Mouse (Mus musculus) hindbrain, embryonic 12.5 days (tissue): ENCODE data around the gene Plcl1. TPM values are rescaled to one million over a fixed set of nuclear protein-coding genes. Genes with fewer than 3 reads are reported as not detected.

Experiments
- ATAC-seq: fragments of 200-750 bp; cut with Nextera tagmentation; 2 replicates; pipeline ENCODE4 v1.8.0; 2017; ENCODE audit warnings: moderate TSS enrichment; ENCODE audit not compliant: low FRiP score
- H3K27ac ChIP-seq: fragments of 300-500 bp; sonication (generic); 2 replicates; pipeline ENCODE4 v1.5.1; 2016; ENCODE audit warnings: mild to moderate bottlenecking
- H3K27me3 ChIP-seq: fragments of 300-500 bp; sonication (generic); 2 replicates; pipeline ENCODE4 v1.6.1; 2016; ENCODE audit warnings: mild to moderate bottlenecking
- H3K36me3 ChIP-seq: fragments of 300-500 bp; sonication (generic); 2 replicates; pipeline ENCODE4 v1.6.1; 2016; ENCODE audit warnings: mild to moderate bottlenecking
- H3K4me1 ChIP-seq: fragments of 300-500 bp; sonication (generic); 2 replicates; pipeline ENCODE4 v1.6.1; 2016
- H3K4me2 ChIP-seq: fragments of 300-500 bp; sonication (generic); replicated peaks from 2 replicates; pipeline ENCODE4 v1.6.1; 2016; ENCODE audit warnings: mild to moderate bottlenecking
- H3K4me3 ChIP-seq: fragments of 300-500 bp; sonication (generic); 2 replicates; pipeline ENCODE4 v1.5.1; 2016; ENCODE audit warnings: mild to moderate bottlenecking
- H3K9ac ChIP-seq: fragments of 300-500 bp; sonication (generic); 2 replicates; pipeline ENCODE4 v1.6.1; 2016; ENCODE audit warnings: mild to moderate bottlenecking, moderate library complexity
- H3K9me3 ChIP-seq: fragments of 300-500 bp; sonication (generic); replicated peaks from 2 replicates; pipeline ENCODE4 v1.6.1; 2016; ENCODE audit warnings: mild to moderate bottlenecking
- WGBS: fragments of 180-500 bp; shearing (Covaris S2); methylation state at CpG from one replicate; pipeline ENCODE4 v1.1.7; 2016; 5-methylcytosine and 5-hydroxymethylcytosine counted together
- polyA plus RNA-seq: library from polyadenylated mRNA; unstranded; fragments of >200 nt; fragmentation: Nextera tagmentation; extraction: Ambion mirVana; gene quantifications from 2 replicates; pipeline ENCODE4 v1.2.1, GENCODE M21; 2016

Gene Plcl1
- polyA plus RNA-seq, 1 experiment from 2014 or later, result 5.5 TPM

GRCm38 (mm10) chr1:55590047-55590446 is 184.3 kb downstream of the Plcl1 start:
- Histone ChIP-seq H3K36me3 (no peaks in the 10 kb centered on the region), H3K4me3 (no peak overlapping the region), H3K4me2 (no peak overlapping the region), H3K4me1 (no peaks in the 10 kb centered on the region), H3K27ac (no peak overlapping the region), H3K9ac (no peak overlapping the region), H3K9me3 (no peaks in the 10 kb centered on the region), H3K27me3 (no peaks in the 10 kb centered on the region)
- ATAC-seq, result no peak

GRCm38 (mm10) chr1:55600496-55600895 is 194.8 kb downstream of the Plcl1 start:
- Histone ChIP-seq H3K27ac (no peak overlapping the region), H3K4me1 (no peaks in the 10 kb centered on the region), H3K4me3 (no peak overlapping the region), H3K36me3 (no peaks in the 10 kb centered on the region), H3K9ac (no peak overlapping the region), H3K9me3 (no peaks in the 10 kb centered on the region), H3K27me3 (no peaks in the 10 kb centered on the region), H3K4me2 (no peak overlapping the region)
- no peak for ATAC-seq
- WGBS, result 83% methylated on average over 1 of the region's 1 CpGs

DNA sequence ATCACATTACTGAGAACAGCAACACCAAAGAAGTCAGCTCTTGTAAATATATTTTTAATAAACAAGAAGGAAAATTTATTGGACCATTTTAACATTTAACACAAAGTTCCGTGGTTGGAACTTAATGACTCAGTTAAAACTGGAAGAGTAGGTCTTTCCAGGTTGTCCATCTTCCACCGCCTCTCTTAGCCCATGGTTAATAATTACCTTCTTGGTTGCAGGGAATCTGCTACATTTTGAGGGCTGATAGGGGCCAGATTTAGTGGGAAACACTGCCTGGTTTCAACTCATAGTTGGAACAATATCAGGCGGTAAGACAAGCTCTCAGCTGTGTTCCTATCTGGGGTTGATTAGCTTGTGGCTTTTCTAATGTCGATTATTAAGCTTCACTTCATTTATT is 198.9 kb downstream of the Plcl1 start:
- H3K4me2 ChIP-seq, result no peak overlapping the region
- no peaks in the 10 kb centered on the region for H3K27me3 ChIP-seq
- no peak for ATAC-seq
- 90% methylated on average over 4 of the region's 4 CpGs for WGBS
- H3K9me3 ChIP-seq, result no peaks in the 10 kb centered on the region
- H3K36me3 ChIP-seq, result no peaks in the 10 kb centered on the region
- no peak overlapping the region for H3K9ac ChIP-seq
- H3K4me3 ChIP-seq, result no peak overlapping the region
- H3K4me1 ChIP-seq, result no peaks in the 10 kb centered on the region
- H3K27ac ChIP-seq, result no peak overlapping the region

DNA sequence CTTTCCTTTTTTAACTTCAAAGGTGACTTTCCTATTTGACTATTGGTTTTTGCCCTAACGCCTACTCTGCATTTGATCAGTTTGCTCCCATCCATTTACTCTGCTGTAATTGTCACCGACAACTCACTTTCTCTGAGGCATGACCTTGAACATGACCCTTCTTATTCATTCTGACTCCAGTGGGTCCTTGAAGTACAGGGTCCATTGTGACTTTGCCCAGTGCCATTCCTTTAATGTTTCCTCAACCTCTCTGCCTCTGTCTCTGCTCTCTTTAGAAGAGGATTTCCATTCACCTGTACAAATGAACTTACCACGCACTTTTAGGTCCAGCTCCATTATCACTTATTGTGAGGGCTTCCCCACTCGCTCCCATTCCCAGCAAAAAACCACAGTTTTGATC is 199.7 kb downstream of the Plcl1 start:
- H3K4me1 ChIP-seq, result no peaks in the 10 kb centered on the region
- no peaks in the 10 kb centered on the region for H3K27me3 ChIP-seq
- H3K36me3 ChIP-seq, result no peaks in the 10 kb centered on the region
- no peak overlapping the region for H3K4me2 ChIP-seq
- no peak overlapping the region for H3K9ac ChIP-seq
- no peak overlapping the region for H3K4me3 ChIP-seq
- no peak overlapping the region for H3K27ac ChIP-seq
- ATAC-seq, result no peak
- no peaks in the 10 kb centered on the region for H3K9me3 ChIP-seq
- 58% methylated on average over 4 of the region's 4 CpGs for WGBS

DNA sequence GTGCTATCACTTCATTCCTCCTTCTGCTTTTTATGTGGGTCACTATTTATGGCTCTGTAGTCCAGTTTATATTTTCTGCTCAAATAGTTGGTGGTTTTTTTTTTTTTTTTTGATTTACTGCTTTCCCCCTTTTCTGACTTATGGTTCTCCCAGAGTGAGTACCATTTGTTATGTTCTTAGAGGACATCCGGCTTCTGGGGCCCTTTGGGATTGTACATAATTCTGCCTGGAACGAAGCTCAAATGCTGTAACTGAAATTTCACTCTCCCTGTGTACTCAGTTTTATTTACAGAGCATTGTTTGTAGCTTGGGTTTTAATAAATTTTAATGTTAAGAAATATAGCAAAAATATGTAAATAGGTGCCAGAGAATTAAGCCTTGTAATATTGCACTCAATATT is 200.2 kb downstream of the Plcl1 start:
- ATAC-seq, result no peak
- 79% methylated on average over 2 of the region's 2 CpGs for WGBS
- no peak overlapping the region for H3K4me2 ChIP-seq
- no peaks in the 10 kb centered on the region for H3K36me3 ChIP-seq
- H3K4me1 ChIP-seq, result no peaks in the 10 kb centered on the region
- H3K27ac ChIP-seq, result no peak overlapping the region
- H3K27me3 ChIP-seq, result no peaks in the 10 kb centered on the region
- H3K9ac ChIP-seq, result no peak overlapping the region
- H3K4me3 ChIP-seq, result no peak overlapping the region
- no peaks in the 10 kb centered on the region for H3K9me3 ChIP-seq

DNA sequence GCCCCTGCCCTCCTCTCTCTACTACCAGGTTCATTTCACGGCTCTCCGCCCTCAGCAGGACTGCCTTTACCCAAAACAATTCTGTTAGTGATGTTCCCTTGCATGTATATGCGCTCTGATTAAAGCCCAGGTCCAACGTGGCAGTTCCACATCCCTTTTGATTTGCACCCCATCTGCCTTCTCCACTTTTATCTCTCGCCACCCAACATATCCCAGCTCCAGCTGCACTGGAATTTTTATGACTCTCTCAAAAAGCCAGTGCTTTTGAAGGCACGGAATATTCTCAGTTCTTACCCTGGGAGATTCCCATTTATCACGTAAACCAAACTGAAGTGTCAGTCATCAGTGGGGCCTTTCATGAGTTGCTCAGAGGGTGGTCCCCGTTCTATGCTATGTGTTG is 200.7 kb downstream of the Plcl1 start:
- Histone ChIP-seq H3K4me2 (no peak overlapping the region), H3K36me3 (no peaks in the 10 kb centered on the region), H3K9ac (no peak overlapping the region), H3K4me3 (no peak overlapping the region), H3K9me3 (no peaks in the 10 kb centered on the region), H3K4me1 (no peaks in the 10 kb centered on the region), H3K27ac (no peak overlapping the region), H3K27me3 (no peaks in the 10 kb centered on the region)
- no peak for ATAC-seq
- 64% methylated on average over 8 of the region's 8 CpGs for WGBS

DNA sequence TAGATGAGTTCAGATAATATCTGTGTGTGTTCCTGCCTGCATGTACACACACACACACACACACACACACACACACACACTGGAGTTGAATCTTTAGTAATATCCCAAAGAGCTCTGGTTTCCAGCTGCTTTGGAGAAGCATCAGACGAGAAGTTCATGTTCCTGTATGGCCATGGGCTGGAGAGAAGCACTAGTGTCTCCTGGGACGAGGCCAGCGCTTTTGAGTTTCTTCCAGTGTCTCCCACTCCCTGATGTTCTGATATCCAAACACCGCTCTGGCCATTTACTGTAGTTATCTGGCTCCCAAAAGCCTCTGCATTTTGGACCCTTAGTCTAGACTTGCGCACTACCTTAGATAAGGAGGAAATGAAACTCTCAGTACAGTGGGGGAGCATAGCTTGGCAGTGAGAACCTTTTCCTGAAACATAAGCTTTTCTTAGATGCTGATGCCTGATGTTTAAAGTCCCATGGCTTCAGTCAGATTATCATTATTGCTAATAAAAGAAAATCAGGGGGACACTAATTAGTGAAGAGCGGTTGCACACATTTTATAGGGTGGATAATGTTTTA is 207.1 kb downstream of the Plcl1 start:
- no peaks in the 10 kb centered on the region for H3K36me3 ChIP-seq
- no peak overlapping the region for H3K27ac ChIP-seq
- ATAC-seq, result no peak
- H3K27me3 ChIP-seq, result no peaks in the 10 kb centered on the region
- no peak overlapping the region for H3K4me3 ChIP-seq
- H3K4me2 ChIP-seq, result no peak overlapping the region
- 82% methylated on average over 6 of the region's 6 CpGs for WGBS
- H3K9me3 ChIP-seq, result no peaks in the 10 kb centered on the region
- no peak overlapping the region for H3K9ac ChIP-seq
- no peaks in the 10 kb centered on the region for H3K4me1 ChIP-seq

GRCm38 (mm10) chr1:55617857-55618256 is 212.1 kb downstream of the Plcl1 start:
- no peak overlapping the region for H3K4me2 ChIP-seq
- no peaks in the 10 kb centered on the region for H3K27me3 ChIP-seq
- H3K9ac ChIP-seq, result no peak overlapping the region
- no peak overlapping the region for H3K27ac ChIP-seq
- WGBS, result 98% methylated on average over 2 of the region's 2 CpGs
- H3K36me3 ChIP-seq, result no peaks in the 10 kb centered on the region
- ATAC-seq, result no peak
- H3K4me1 ChIP-seq, result peaks cover 5% of the 10 kb centered on the region; the same call in 1 of the 2 replicates
- no peaks in the 10 kb centered on the region for H3K9me3 ChIP-seq
- no peak overlapping the region for H3K4me3 ChIP-seq

- H3K4me2 ChIP-seq, result no peak overlapping the region
- H3K4me1 ChIP-seq, result peaks cover 5% of the 10 kb centered on the region; the same call in 1 of the 2 replicates
- no peak overlapping the region for H3K4me3 ChIP-seq
- no peak overlapping the region for H3K27ac ChIP-seq
- no peaks in the 10 kb centered on the region for H3K27me3 ChIP-seq
- ATAC-seq, result no peak
- 75% methylated on average over 7 of the region's 7 CpGs for WGBS
- H3K36me3 ChIP-seq, result no peaks in the 10 kb centered on the region
- no peak overlapping the region for H3K9ac ChIP-seq
- no peaks in the 10 kb centered on the region for H3K9me3 ChIP-seq
Measured at GRCm38 (mm10) chr1:55618617-55619286, 213.0 kb downstream of the Plcl1 start.

DNA sequence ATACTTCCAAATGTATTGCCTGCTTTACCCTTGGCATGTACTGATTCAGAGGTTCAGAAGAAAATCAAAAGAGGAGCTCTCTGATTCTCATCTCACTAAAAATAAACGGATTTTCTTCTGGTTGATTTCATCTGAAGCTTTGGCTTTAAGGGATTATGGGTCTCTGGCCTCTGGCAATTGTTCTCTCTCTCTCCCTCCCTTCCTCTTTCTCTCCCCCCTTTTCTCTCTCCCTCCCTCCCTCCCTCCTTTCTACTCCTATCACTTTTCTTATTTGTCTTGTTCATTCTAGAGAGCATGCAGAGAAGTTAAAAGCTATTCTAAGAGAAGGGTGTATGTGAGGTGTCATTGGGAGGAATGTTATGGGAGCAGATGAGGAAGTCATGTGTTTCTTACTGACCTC is 225.8 kb downstream of the Plcl1 start:
- H3K27ac ChIP-seq, result no peak overlapping the region
- no peak overlapping the region for H3K9ac ChIP-seq
- ATAC-seq, result no peak
- no peak overlapping the region for H3K4me3 ChIP-seq
- no peaks in the 10 kb centered on the region for H3K27me3 ChIP-seq
- 44% methylated on average over 1 of the region's 1 CpGs for WGBS
- no peaks in the 10 kb centered on the region for H3K36me3 ChIP-seq
- H3K9me3 ChIP-seq, result no peaks in the 10 kb centered on the region
- H3K4me1 ChIP-seq, result no peaks in the 10 kb centered on the region
- no peak overlapping the region for H3K4me2 ChIP-seq

DNA sequence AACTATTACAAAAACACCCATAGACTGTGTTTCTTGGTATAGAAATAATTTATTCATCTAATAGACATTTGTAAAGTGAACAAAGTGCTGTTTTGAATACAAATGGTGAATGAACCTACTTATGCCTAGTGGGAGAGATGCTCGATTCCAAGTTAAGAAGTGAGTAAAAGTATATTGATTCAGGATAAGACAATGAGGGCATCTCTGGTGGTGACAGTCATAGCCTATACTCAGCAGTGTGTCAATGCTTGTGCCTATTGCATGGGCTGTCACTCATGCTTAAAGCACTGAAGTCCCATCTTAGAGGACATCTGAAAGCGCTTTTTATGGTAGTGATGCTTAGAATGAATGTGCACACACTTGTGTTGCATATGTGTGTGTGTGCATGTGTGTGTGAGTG is 226.3 kb downstream of the Plcl1 start:
- Histone ChIP-seq H3K27ac (no peak overlapping the region), H3K4me3 (no peak overlapping the region), H3K4me1 (no peaks in the 10 kb centered on the region), H3K27me3 (no peaks in the 10 kb centered on the region), H3K4me2 (no peak overlapping the region), H3K9ac (no peak overlapping the region), H3K9me3 (no peaks in the 10 kb centered on the region), H3K36me3 (no peaks in the 10 kb centered on the region)
- WGBS, result 86% methylated on average over 2 of the region's 2 CpGs
- no peak for ATAC-seq

DNA sequence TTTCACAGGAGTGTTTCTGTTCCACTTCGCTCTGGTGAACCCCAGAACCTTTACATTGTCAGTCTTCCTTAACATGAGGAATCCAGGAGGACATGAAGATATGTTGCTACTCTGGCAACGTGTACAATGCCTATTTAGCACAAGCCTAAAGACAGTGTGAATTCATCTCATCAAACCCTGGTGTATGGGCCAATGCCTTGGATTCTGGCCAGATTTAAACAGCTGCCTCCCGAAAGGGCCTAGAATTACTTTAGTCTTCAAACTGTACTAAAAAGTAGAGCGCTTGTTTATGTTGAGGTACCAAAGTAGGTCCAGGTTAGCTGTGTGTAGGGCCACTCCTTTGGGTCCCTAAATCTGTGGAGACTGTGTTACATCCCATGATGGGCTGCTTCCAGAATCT is 227.6 kb downstream of the Plcl1 start:
- Histone ChIP-seq H3K9me3 (no peaks in the 10 kb centered on the region), H3K4me3 (no peak overlapping the region), H3K4me2 (no peak overlapping the region), H3K4me1 (no peaks in the 10 kb centered on the region), H3K27ac (no peak overlapping the region), H3K9ac (no peak overlapping the region), H3K27me3 (no peaks in the 10 kb centered on the region), H3K36me3 (no peaks in the 10 kb centered on the region)
- no peak for ATAC-seq
- 90% methylated on average over 4 of the region's 4 CpGs for WGBS

GRCm38 (mm10) chr1:55659518-55660210 is 253.9 kb downstream of the Plcl1 start:
- Histone ChIP-seq H3K36me3 (no peaks in the 10 kb centered on the region), H3K4me3 (no peak overlapping the region), H3K9me3 (no peaks in the 10 kb centered on the region), H3K4me2 (no peak overlapping the region), H3K9ac (no peak overlapping the region), H3K27ac (no peak overlapping the region), H3K4me1 (no peaks in the 10 kb centered on the region), H3K27me3 (no peaks in the 10 kb centered on the region)
- ATAC-seq, result no peak
- 76% methylated on average over 8 of the region's 8 CpGs for WGBS
